Mouse (Mus musculus) cerebellum, postnatal 25 days (tissue): ENCODE results near the gene Celsr2.

ENCODE experiments used
- DNase-seq, 2 experiments: peaks; one replicate each; pipeline ENCODE4 v3.0.0; 2021; ENCODE audit warnings: mixed read lengths in 2 of 2

The Celsr2 gene

DNA sequence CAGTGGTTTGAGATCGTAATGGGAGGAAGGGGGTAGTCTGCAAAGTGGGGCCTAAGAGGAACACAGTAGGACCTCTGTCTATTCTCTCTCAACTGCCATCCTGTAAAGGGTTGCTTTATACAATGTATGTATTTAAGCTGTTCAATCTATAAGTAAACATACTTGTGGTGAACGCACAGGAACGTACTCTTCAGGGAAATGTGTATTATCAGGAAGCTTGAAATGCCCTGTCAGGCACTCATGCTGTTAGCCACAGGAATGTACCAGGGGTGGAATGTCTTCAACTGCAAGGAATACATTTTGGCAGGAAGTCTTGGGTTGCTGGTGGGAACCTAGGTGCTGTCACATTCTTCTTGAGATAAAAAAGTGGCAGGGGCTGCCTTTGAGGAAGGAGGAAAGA is 42.7 kb downstream of the Celsr2 start:
- DNase-seq = no peak

DNA sequence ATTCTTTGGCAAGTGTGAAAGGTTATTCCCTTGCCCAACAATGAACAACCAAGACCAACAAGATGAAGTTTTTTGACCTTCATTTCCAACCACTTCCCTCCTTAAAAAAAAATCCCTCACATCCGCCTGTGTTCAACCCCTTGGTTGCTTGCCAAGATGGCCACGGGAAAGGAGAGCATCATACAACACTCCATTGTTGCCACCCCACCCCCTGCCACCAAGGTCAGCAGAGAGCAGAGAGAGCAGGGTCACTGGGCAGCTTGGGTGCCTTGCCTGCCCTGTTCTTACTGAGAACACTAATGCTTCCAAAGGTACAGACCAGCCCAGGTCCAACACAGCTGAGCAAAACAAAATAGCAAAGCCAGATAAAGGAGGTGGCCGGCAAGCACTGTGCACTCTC is 43.1 kb downstream of the Celsr2 start:
- no peak for DNase-seq

DNA sequence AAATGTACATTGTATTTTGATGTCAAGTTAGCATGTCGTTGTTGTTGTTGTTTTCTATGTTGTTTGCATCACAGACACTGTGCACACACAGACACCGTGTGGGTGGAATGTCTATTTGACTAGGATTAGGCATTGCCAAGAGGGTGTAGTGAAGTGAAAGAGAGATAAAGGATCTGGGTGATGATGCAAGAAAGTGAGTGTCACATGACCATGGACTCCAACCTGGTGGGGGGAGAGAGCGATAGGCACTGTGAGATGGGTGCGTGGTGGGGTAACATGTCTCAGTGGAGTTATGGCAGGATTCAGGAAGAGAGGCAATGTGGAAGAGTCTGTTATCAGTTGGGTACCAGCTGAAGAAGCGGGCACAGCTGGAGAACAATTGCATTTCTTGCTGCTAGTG is 46.6 kb downstream of the Celsr2 start:
- DNase-seq = no peak

DNA sequence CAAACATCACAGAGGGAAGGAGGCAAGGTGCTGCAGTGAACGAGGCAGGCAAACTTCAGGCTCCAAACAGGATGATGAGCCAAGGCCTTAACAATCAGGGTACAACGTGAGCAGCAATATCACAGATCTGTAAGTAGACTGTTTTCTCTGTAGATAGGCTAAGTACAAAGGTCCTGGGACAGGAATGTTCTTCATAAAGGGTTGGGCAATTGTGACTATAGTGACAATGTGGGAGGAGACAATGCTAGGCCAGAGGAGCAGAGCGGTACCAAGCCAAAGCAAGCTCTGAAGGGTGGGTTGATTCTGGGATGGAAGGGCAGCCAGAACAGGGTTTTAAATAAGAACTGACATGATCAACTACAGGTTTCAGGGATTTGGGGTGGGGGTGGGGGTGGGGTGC is 47.5 kb downstream of the Celsr2 start:
- DNase-seq = no peak

DNA sequence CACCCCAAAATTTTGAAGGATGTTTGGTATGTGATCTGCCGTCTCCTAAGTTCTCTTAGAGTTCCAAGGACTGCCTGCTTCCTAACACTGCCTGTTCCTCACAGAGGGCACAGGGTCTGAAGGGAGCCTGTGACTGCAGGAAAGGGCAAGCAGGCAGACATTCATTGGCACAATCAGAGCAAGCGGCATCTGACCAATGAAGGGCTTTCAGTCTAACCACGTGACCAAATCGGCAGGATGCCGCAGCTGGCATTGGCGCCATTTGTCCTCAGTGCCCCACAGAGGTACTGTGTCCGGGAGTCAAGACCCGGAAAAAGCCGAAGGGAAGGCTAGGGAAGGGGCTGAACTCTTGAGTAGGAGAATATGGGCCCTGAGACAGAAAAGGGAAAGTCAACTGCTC is 48.2 kb downstream of the Celsr2 start:
- DNase-seq = peak; percentile 32 to 57

DNA sequence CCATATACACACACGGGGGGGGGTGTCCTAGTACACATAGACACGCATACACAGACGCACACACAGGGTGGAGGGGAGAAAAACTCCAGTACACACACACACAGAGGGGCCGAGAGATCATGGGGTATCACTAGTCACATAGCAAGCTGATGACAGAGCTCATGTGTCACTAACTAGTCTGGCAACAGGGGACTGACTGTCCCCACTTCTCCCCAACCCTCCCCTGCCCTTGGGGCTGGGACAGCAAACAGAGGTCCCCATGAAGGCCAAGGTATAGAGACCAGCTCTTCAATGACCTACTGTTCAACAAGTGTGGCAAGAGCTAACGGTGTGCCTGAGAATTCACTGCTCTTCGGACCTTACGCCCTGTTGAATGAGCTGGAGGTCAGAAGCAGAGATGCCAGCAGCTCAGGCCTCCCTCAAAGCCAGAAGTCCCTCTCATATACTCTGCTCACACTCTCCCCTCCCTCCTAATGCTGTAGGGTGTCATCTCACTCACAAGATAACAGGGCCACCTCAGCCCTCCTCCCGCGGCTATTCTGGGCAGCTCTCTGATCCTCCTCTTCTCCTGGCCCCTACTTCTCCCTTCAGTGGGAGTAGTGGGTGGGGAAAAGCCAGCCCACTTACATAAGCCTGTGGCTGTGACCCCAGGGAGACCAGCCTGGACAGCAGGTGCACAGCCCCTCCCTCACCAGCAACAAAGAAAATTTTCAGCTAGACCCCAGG is 50.9 kb downstream of the Celsr2 start, which contains the start of gene Mybphl:
TSS of gene Mybphl (plus strand) at position 642 of the 726 bp plus-strand sequence.
- no peak for DNase-seq

DNA sequence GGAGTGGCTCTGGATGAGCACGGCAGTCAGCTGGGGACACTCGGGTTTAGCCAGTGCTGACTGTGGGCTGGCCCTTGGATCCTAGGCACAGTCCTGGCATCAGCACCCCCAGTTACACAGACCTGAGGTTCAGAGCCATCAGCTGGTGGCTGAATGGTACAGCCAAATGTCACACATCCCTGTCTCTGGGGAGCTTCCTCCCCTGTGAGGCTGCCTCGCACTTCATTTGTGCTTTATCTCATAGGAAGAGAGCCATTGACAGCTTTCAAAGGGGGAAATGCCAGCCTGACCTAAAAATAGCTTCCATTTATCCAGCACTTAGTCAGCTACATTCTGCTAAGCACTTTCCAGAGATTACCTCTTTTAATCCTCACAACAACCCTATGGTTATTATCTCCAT is 51.7 kb downstream of the Celsr2 start:
- DNase-seq = no peak

DNA sequence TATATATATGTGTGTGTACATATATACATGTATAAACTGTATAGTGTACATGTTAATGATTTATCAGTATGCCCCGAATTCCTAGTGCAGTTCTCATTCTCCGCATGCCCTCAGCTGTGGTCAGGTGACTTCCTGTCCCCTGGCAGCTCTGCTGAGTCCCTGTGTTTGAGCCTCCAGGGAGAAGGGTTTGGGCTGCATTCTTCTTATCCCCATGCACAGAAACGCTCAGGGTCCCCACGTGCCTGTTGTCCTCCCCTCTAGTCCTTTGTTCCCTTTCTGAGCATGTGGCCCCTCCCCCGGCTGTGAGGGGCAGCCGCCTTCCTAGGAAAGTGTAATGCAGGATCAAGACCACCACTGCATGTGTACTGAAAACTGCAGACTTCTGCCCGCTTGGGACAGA is 54.5 kb downstream of the Celsr2 start:
- no peak for DNase-seq

DNA sequence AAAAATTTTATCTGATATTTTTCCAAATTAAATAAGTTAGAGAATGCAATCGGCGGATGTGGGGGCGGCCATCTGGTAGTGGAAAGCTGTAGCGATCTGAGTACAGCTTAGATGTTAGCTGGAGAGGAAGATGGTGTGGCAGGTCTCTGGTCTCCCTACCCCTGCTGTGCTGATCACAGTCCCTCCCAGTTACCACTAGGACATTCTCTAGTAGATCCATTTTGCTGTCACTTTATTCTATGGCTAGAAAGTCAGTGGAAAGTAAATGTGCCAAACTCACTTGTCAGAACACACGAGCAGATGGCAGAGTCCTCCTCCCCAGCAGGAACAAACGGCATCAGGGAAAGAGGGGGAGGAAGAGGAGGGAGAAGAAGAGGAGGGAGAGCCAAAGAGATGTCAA is 56.9 kb downstream of the Celsr2 start:
- peak; percentile 35 to 42 for DNase-seq

DNA sequence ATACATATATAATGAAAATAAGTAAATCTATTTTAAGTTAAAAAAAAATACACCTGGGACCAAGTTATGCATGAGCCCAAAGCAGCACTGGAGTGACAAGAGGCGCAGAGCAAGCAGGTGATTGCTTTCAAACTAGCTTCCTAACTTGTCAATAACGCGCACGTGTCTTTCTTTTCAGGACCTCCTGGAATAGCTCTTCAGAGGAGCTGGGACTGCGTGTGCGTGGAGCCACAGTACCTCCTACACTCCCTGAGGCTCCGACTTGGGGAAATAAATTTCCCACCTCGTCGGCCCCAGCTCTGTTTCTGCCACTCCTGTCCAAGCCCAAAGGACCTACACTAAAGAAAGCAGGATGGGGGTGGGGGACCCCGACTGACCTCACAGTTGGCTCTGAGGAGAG is 58.3 kb downstream of the Celsr2 start:
- no peak for DNase-seq

DNA sequence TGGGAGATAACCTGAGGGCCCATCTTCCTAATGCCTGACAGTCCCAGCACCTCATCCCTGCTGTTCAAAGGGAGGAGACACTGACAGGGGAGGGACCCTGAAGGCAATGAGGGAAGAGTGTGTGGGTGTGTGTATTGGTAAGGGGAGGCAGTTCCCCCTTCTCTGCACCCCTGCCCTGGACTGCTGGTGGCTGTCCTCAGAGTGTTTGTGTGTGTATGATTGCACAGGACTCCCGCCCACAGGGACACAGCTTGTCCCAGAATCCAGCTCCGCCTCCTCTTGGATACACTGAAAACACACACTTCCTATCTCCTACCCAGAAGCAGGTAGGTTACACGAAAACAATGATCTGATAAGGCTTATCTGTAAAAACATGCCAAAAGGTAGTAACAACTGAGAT is 60.1 kb downstream of the Celsr2 start:
- no peak for DNase-seq

DNA sequence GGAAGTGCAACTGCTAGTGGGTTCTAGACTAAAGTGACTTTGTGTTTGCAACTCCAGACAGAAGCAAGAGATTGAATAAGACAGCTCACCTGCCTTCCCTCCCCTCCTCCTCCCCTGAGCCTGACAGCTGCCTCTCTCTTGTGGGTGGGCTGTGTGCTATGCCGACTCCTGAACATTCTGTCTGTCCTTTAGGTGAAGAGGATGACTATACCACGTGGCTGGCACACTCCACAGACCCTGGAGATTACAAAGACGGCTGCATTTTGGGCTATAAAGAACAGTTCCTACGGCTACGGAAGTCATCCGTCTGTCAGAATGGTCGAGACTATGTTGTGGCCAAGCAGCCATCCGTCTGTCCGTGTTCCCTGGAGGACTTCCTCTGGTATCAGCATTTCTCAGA is 67.0 kb downstream of the Celsr2 start:
- no peak for DNase-seq

DNA sequence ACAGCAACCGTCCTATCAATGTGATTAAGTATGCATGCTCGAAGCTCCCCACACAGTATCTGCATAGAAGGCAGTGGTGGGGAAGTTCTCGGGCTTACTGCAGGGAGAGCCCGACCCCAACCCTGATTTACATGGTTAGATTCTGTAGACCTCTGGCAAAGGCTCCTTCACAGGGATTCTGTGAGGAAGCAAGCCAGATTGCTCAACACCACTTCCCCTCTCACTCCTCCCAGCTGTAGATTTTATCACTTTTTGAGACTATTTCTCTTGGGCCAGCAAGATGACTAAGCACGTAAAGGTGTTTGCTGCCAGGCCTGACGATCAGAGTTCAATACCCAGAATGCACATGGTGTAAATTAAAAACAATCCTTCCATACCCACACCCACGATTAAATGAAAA is 69.5 kb downstream of the Celsr2 start:
- no peak for DNase-seq

DNA sequence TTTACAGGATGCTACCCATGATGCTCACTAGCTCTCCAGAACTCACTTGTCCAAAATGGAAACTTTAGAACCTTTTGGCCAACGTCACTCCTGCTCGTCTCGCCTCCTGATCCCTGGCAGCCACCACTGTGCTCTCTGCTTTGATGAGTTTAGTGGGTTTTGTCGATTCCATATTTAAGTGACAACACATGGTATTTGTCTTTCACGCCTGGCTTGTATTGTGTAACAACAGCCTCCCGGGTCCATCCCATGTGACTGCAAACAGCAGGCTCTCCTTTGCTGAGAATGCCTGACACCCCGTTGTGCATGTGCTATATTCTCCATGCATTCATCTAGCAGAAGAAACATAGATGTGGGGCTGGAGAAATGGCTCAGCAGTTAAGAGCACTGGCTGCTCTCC is 73.2 kb downstream of the Celsr2 start:
- DNase-seq = no peak

DNA sequence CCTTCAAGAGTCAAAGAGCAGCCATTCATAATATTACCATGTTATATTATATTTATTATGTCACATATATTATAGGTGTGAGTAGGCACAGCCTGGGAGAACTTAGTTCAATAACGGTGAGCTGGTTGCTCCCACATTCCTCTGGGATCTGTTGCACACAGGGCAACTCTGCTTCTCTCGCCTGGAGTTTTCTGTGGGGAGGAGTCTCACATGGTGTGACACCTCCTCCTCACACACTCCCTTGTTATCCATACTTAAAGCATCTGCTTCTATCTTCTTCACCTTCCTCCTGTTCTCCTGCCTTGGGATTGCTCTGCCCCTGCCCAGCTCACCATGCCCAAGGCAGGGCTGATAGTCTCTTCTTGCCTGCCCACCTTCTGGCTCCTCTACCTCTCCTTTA is 74.3 kb downstream of the Celsr2 start:
- no peak for DNase-seq
